Mouse (Mus musculus) right cerebral cortex, postnatal 4 days (tissue): ENCODE results near the gene Morc4.

ENCODE experiments used
- DNase-seq: peaks from one replicate; pipeline ENCODE4 v3.0.0-alpha.2; 2022

Morc4 gene

GRCm38 (mm10) chrX:139870938-139871791, at the start of gene Morc4:
Gene Morc4 (minus strand): TSS chrX:139871677.
- DNase-seq = peak; percentile 47

DNA sequence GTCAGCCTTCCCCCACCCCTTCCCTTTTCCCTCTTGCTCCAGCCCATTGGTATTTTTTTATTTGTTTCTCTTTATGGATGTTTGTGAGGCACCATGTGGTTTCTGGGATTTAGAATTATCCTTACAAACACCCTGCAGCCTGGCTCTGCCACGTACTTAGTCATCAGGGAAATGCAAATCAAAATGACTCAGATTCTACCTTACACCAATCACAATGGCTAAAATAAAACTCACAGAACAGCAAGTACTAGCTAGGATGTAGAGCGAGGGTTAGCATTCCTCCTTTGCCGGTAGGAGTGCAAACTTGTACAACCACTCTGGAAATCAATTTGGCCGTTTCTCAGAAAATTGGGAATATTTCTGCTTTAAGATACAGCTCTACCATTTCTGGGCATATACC, 49.1 kb upstream of the Morc4 start:
- no peak for DNase-seq

GRCm38 (mm10) chrX:139891387-139891786, 19.9 kb upstream of the Morc4 start:
- DNase-seq = no peak

- no peak for DNase-seq
Measured at GRCm38 (mm10) chrX:139883221-139883620, 11.7 kb upstream of the Morc4 start.

DNA sequence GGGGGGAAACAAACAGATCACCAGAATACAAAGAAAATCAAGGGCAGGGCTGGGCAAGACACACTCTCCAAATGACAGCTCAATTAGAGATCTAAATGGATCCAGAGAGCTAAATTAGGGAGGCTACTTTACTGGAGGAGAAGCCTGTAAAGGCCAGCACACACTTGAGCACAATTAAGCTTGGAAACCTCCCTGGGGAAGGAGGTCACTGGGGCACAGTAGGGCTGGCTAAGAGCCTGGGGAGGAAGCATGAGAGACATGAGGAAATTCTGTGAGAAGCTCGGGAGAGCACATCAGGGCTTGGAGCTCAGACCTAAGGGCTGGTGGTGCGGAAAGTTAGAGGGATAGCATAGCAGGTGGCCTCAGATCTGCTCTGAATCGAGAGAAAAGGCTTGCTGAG, 6.5 kb upstream of the Morc4 start:
- DNase-seq = no peak

DNA sequence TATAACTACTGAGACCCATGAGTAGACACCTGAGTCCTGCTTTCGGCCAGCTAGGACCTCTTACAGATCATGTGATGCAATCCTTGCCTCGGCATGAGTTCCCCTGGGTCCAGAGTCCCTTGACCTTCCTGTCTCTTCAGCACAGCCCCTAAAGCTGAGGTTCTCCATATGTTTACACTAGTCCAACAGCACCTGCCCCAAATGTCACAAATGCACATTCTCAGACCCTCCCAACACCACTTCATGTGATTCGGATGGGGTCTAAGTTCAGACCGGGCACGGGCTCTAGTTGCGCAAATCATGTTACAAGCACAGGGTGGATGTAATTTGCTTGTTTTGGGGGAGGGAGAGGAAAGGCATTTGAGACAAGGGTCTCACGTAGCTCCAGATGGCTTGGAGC, 5.6 kb upstream of the Morc4 start:
- DNase-seq = no peak

- DNase-seq = peak; percentile 3
Measured at GRCm38 (mm10) chrX:139870300-139870711, 1.2 kb downstream of the Morc4 start.

- no peak for DNase-seq
Measured at GRCm38 (mm10) chrX:139859402-139859801, 12.1 kb downstream of the Morc4 start.

DNA sequence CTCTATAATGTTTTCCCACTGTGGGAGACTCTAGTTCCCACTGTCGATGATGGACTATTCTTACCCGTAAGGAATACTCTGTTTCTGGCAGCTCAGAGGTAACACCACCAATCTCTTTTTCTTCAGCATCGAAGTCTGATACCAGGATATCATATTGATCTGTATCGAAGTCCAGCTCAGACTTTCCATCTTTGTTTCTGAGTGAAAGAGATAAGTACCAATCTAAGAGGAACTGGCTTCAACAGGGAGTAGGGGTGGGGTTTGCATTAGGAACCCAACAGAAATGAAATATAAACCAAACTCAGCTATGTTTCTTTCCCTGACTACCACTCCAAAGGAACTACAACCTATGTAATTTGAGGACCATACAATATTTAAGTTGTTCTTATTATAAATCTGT, 16.7 kb downstream of the Morc4 start:
- no peak for DNase-seq

DNA sequence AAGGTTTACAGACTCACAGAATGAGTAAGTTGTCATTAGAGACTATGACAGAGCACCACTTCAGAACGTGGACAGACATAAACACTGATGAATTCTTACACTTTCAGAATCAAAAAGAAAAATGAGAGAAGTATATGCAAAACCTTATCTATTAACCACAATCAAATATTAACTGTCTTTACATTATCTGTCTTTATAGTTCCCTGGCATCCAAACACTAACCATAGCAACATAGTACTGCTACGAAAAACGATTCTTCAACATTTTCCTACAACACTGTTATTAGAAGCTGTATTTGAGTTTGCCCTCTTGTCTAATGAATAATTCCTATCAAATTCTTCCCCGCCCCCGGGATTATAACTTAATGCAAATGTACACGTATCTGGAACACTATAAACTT, 30.4 kb downstream of the Morc4 start:
- no peak for DNase-seq

DNA sequence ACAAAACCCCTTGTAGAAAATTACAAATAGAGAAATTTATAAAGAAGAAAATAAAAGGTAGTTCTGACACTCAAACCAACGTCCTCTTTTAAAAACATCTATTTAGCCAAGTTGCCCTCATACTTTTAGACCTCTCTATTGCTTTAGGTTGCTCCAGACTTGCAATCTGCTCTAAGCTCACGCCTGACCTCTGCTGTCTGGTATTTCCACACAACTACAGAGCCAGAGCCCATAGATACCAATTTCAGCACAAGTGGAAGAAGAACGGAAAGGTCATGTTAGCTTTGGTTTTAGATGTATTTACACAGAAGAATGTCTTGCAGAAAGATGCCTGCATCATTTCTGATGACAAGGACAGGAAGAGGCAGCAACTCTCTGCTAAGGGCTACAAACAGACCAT, 32.4 kb downstream of the Morc4 start:
- no peak for DNase-seq

DNA sequence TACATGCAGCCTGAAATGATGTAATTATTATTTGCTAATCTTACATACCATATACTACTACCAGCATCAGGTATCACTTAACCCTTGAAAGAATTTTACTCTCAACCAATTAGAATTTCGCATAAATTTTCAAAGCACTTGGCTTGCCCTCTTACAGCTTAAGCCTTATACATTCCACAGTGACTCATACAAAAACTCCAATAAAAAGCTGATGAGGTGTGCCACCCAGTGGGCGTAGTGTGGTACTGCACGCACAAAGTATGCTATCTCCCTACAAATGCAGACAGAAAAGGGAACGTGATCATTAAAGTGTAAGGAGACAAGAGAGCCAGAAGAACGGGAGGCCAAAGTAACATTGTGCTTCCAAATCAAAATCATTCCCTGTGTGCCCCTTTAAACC, 39.0 kb downstream of the Morc4 start:
- peak; percentile 45 for DNase-seq

DNA sequence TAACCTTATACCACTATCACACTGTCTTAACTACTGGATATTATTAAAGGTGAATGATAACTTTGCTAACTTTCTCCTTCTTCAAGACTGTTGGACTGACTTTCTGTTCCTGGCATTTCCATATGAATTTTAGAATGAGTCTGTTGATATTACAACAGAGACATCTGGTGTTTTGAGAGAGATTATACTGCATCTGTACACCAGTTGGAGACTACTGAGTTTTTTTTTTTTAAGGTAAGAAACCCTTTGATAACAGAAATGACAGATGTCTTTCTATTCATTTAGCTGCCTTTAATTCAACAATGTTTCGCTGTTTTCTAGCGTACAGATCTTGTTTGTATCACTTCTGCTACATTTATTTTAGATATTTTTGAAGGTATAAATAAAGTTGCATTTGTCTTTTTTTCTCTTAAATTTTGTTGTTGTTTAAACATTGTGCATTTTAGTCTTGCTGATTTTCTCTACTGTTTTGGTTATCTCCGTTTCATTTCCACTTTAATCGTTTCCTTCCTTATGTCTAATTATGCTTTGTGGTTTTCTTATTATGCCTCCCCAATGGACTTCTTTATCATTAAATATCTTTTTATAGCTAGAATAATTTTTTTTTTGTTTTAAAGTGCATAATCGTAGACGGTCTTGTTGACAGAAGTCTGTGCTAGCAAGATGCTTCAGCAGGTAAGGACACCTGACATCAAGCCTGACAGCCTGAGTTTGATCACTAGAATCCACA, 42.9 kb downstream of the Morc4 start:
- DNase-seq = no peak

- no peak for DNase-seq
Measured at GRCm38 (mm10) chrX:139826926-139827325, 44.6 kb downstream of the Morc4 start.

DNA sequence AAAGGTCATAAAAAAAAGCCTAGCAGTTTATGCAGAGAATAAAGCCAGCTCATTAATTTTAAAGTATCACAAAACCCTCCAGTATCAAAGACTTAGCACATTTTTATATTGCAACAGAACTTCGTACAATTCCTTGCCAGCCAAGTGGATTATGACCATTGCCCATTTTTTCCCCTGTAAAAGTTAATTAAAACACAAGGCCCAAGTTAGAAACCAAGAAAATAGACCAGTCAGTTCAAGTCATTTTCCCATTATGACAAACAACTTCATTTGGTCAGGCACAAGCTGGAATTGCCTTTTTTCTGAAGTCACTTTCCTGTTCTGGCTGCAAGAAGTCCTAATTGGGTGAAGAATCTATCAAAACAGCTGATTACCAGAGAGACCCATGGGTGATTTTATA, 46.1 kb downstream of the Morc4 start:
- no peak for DNase-seq

GRCm38 (mm10) chrX:139815201-139815600, 56.3 kb downstream of the Morc4 start:
- no peak for DNase-seq

DNA sequence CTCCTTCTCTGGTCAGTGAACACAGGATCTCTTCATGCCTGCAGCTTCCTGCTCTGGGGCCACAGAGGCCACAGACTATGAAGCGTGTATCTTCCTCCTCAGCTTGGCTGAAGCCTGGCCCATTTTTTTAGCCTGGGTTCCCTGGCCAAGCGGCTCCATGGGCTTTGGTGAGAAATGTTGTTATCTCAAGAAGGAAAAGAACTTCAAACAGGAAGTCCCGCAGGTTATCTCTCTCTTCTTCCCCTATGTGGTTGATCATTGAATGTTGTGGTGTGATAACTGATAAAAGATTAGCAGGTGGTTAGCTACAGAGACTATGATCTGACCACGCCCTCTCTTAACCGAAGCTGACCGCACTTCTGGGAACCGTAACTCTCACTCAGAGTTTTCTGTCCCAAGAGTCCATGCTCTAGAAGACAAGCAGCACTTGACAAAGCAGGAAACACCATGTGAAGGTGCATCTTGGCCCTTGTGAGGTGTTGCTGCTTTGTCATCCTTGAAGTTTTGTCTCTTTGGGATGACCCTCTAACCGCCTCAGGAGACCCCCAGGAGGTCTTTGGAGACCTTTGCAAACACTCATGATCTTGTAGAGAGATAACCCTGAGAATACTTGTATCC, 57.4 kb downstream of the Morc4 start:
- no peak for DNase-seq

GRCm38 (mm10) chrX:139813299-139814002, 58.0 kb downstream of the Morc4 start:
- DNase-seq = no peak

GRCm38 (mm10) chrX:139812636-139813298, 58.7 kb downstream of the Morc4 start:
- no peak for DNase-seq

DNA sequence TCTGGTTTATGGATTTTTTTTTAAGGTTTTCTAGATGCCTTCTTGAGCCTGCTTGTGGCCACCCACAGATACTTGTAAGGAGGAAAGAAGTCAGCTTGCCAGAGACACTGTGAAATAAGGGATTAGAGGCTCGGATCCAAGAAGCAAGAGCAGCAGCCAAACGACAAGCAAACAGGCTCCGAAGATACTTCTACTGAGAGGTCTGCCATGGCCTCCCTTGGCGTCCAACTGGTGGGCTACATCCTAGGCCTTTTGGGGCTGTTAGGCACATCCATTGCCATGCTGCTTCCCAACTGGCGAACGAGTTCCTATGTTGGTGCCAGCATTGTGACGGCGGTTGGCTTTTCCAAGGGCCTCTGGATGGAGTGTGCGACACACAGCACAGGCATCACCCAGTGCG, 63.0 kb downstream of the Morc4 start:
- no peak for DNase-seq

DNA sequence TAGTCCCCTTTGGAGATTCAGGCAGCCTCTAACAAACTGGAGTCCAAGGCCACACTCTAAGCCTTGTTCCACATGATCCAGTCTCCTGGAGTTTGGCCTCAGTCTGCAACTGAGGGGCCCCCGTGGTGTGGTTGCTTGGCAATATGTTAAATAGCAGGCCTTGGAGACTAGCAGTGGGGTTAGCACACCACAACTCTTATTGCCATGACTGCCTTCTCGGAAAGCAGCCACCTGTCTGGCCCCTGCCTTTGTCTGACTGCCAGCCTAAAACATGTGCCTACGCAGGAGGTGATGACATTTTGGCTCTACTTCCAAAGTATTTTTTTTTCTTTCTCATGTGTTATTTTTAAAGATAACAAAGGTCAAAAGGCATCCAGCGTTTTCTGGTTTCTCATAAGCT, 63.4 kb downstream of the Morc4 start:
- no peak for DNase-seq

- no peak for DNase-seq
Measured at GRCm38 (mm10) chrX:139807391-139807790, 64.1 kb downstream of the Morc4 start.

DNA sequence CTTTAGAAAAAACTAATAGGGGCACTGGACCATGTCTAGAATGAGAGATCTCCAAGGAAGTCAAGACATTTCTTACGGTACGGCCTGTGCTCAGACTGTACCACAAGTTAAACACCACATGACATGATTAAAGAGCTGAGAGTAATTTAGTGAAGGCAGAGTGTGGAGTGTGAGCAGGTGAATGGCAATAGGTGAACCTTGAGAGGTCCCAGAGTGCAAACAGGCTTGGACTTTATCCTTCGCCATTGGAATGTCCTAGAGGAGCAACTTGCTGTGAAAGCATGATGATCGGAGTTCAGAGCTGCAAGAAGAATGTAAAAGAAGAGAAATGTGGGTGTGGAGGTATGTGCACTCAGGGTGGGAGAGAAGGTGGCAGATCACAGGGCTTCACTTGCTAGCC, 65.6 kb downstream of the Morc4 start:
- no peak for DNase-seq
